29 mouse cellular contexts compared by ENCODE assay signal in the genomic region with DNA sequence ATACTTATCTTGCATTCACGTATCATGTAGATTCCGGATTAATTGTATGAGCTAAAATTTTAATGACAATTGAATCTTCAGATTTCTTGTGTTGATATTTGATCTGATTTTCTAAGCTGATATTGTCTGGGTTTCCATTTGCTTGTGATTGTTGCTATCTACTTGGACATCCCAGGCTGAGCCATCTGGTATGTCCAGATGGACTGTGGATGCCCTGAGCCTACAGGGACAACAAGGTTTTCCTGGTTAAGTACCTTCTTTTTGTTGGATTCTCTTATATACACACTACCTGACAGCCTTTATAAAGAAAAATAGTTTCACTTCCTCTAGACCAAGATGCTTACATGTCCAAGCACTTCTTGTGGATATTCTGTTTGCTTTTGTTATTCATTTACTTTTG.
DNase-seq lines count a peak whose midpoint lies in the region; ATAC-seq lines count a peak whose summit lies in the region.
"Had no signal": no experiment of that assay in that cellular context is flagged by ENCODE, and none has a peak within 500 bp of the region (broad histone marks: within the 10 kb centered on the region; RNA-seq: fewer than 3 reads in every experiment).

No protein-coding gene starts in this region.

- no peak overlapping the region for H3K4me3 ChIP-seq in limb, embryonic 10.5 days
- H3K4me3 ChIP-seq: embryonic facial prominence, embryonic 10.5 days; embryonic facial prominence, embryonic 15.5 days; forebrain, embryonic 13.5 days; heart, embryonic 10.5 days; heart, embryonic 15.5 days; hindbrain, embryonic 13.5 days; limb, embryonic 15.5 days; liver, embryonic 13.5 days; megakaryocyte, embryonic 14.5 days; midbrain, embryonic 12.5 days; stomach, embryonic 15.5 days had no signal

- intact Hi-C loops in heart, postnatal 25 days (cut with DNase I), result no loop called here

- DNase-seq in cerebellum, postnatal 4 days (ENCODE audit: low spot score in 2 of 2), result no peak
- peak; percentile 59 for DNase-seq in cerebellum, adult 11 months
- peak; percentile 88 for DNase-seq in cerebellum, adult 9-10 months
- peak; percentile 74 to 75 for DNase-seq in cerebellum, postnatal 36 days
- no peak for DNase-seq in limb, embryonic 10.5 days (ENCODE audit: low spot score)
- no peak for DNase-seq in heart, postnatal 25 days (ENCODE audit: low spot score)
- DNase-seq: adrenal gland, postnatal 10 days; gastrocnemius, postnatal 14 days; heart, adult 11 months; heart, postnatal 36 days; kidney, adult 11 months; kidney, postnatal 14 days; liver, embryonic 13.5 days; lung, adult 18-20 months; lung, postnatal 4 days; thymus, postnatal 14 days had no signal

- WGBS in limb, embryonic 10.5 days, result 92% methylated on average over 2 of the region's 2 CpGs

- no peaks in the 10 kb centered on the region for H3K4me1 ChIP-seq in limb, embryonic 10.5 days
- H3K4me1 ChIP-seq: embryonic facial prominence, embryonic 10.5 days; embryonic facial prominence, embryonic 15.5 days; forebrain, embryonic 13.5 days; heart, embryonic 10.5 days; heart, embryonic 15.5 days; hindbrain, embryonic 13.5 days; limb, embryonic 15.5 days; liver, embryonic 13.5 days; megakaryocyte, embryonic 14.5 days; midbrain, embryonic 12.5 days; stomach, embryonic 15.5 days had no signal

- no peaks in the 10 kb centered on the region for H3K27me3 ChIP-seq in limb, embryonic 10.5 days (ENCODE audit: low read depth, poor library complexity, severe bottlenecking)
- H3K27me3 ChIP-seq: embryonic facial prominence, embryonic 15.5 days; forebrain, embryonic 13.5 days; heart, embryonic 15.5 days; hindbrain, embryonic 13.5 days; limb, embryonic 15.5 days; liver, embryonic 13.5 days; megakaryocyte, embryonic 14.5 days; midbrain, embryonic 12.5 days; stomach, embryonic 15.5 days had no signal

- no peak overlapping the region for H3K27ac ChIP-seq in limb, embryonic 10.5 days
- H3K27ac ChIP-seq: embryonic facial prominence, embryonic 10.5 days; embryonic facial prominence, embryonic 15.5 days; forebrain, embryonic 13.5 days; heart, embryonic 10.5 days; heart, embryonic 15.5 days; hindbrain, embryonic 13.5 days; limb, embryonic 15.5 days; liver, embryonic 13.5 days; midbrain, embryonic 12.5 days; stomach, embryonic 15.5 days had no signal

- H3K36me3 ChIP-seq in limb, embryonic 10.5 days, result no peaks in the 10 kb centered on the region
- H3K36me3 ChIP-seq: embryonic facial prominence, embryonic 10.5 days; embryonic facial prominence, embryonic 15.5 days; heart, embryonic 10.5 days; heart, embryonic 15.5 days; hindbrain, embryonic 13.5 days; limb, embryonic 15.5 days; liver, embryonic 13.5 days; midbrain, embryonic 12.5 days; stomach, embryonic 15.5 days had no signal

- no peaks in the 10 kb centered on the region for H3K9me3 ChIP-seq in limb, embryonic 10.5 days (replicated peaks)
- H3K9me3 ChIP-seq: embryonic facial prominence, embryonic 10.5 days; embryonic facial prominence, embryonic 15.5 days; forebrain, embryonic 13.5 days; heart, embryonic 10.5 days; heart, embryonic 15.5 days; hindbrain, embryonic 13.5 days; limb, embryonic 15.5 days; liver, embryonic 13.5 days; megakaryocyte, embryonic 14.5 days; midbrain, embryonic 12.5 days; stomach, embryonic 15.5 days had no signal

- ATAC-seq in cerebellum, adult (ENCODE audit: insufficient number of reproducible peaks, low FRiP score, low TSS enrichment), result peak; percentile 100
- ATAC-seq: forebrain, embryonic 13.5 days; lung, postnatal 0 days; Patski had no signal

Comparison
In these comparisons a context has a peak if more than half of its experiments do, and no peak if none do; other contexts are left out.
1. DNase-seq: peak in cerebellum, adult 11 months (single experiment), cerebellum, adult 9-10 months (single experiment) and cerebellum, postnatal 36 days (2 of 2); none in cerebellum, postnatal 4 days (0 of 2), limb, embryonic 10.5 days (single experiment) and heart, postnatal 25 days (single experiment).